Mouse (Mus musculus): ENCODE measurements around the gene Zdhhc1. TPM values are rescaled to one million over a fixed set of nuclear protein-coding genes. Genes with fewer than 3 reads are reported as not detected.

The Zdhhc1 gene
- total and polyA plus RNA-seq, 2 experiments from 2014 or later: 19.1 to 56.2 TPM

GRCm38 (mm10) chr8:105473816-105474606 lies 22.7 kb downstream of the Zdhhc1 start:
- DNase-seq (ENCODE audit: low spot score): peak; percentile 86
- no peak for ATAC-seq (ENCODE audit: insufficient read depth, low read depth)
- TF ChIP-seq EP300 (IDR thresholded peaks at IDR 0.05; ENCODE audit: low read depth) (no peak), CTCF (IDR thresholded peaks at IDR 0.05; ENCODE audit: low read depth) (no peak)
- H3K9me3 ChIP-seq (replicated peaks; ENCODE audit: control insufficient read depth, low read length): no peaks in the 10 kb centered on the region
- peaks cover 13% of the 10 kb centered on the region for H3K36me3 ChIP-seq (replicated peaks; ENCODE audit: control insufficient read depth, insufficient read depth, low read length)
- no peak overlapping the region for H3K4me3 ChIP-seq (ENCODE audit: low read depth, low read length)
- WGBS: 39% methylated on average over 17 of the region's 17 CpGs
- H3K27me3 ChIP-seq (ENCODE audit: control insufficient read depth, insufficient read depth, low read length): no peaks in the 10 kb centered on the region
- H3K4me1 ChIP-seq (ENCODE audit: control insufficient read depth, insufficient read depth): peaks cover 29% of the 10 kb centered on the region
- peak overlapping the region; percentile 65 for H3K27ac ChIP-seq (ENCODE audit: low read depth)
- peak overlapping the region; percentile 24; the same call in 1 of the 2 replicates for H3K4me2 ChIP-seq (ENCODE audit: low read depth, low read length)
- H3K9ac ChIP-seq (replicated peaks; ENCODE audit: low read depth, low read length): no peak overlapping the region

- no peak for TF ChIP-seq EP300 (IDR thresholded peaks at IDR 0.05; ENCODE audit: low read depth)
- peaks cover 12% of the 10 kb centered on the region for H3K36me3 ChIP-seq (replicated peaks; ENCODE audit: control insufficient read depth, insufficient read depth, low read length)
- H3K27me3 ChIP-seq (ENCODE audit: control insufficient read depth, insufficient read depth, low read length): no peaks in the 10 kb centered on the region
- no peaks in the 10 kb centered on the region for H3K9me3 ChIP-seq (replicated peaks; ENCODE audit: control insufficient read depth, low read length)
- DNase-seq (ENCODE audit: low spot score) (no peak), ATAC-seq (ENCODE audit: insufficient read depth, low read depth) (no peak)
- H3K4me2 ChIP-seq (ENCODE audit: low read depth, low read length): no peak overlapping the region
- peaks cover 32% of the 10 kb centered on the region for H3K4me1 ChIP-seq (ENCODE audit: control insufficient read depth, insufficient read depth)
- 82% methylated on average over 9 of the region's 9 CpGs for WGBS
- H3K27ac ChIP-seq (ENCODE audit: low read depth): no peak overlapping the region
- no peak overlapping the region for H3K4me3 ChIP-seq (ENCODE audit: low read depth, low read length)
- no peak overlapping the region for H3K9ac ChIP-seq (replicated peaks; ENCODE audit: low read depth, low read length)
Measured at GRCm38 (mm10) chr8:105472983-105473382, 23.7 kb downstream of the Zdhhc1 start.

GRCm38 (mm10) chr8:105472414-105472932 lies 24.2 kb downstream of the Zdhhc1 start:
- ATAC-seq (ENCODE audit: insufficient read depth, low read depth): no peak
- no peaks in the 10 kb centered on the region for H3K27me3 ChIP-seq (ENCODE audit: control insufficient read depth, insufficient read depth, low read length)
- no peak overlapping the region for H3K9ac ChIP-seq (replicated peaks; ENCODE audit: low read depth, low read length)
- peaks cover 12% of the 10 kb centered on the region for H3K36me3 ChIP-seq (replicated peaks; ENCODE audit: control insufficient read depth, insufficient read depth, low read length)
- H3K4me3 ChIP-seq (ENCODE audit: low read depth, low read length): no peak overlapping the region
- no peak for DNase-seq (ENCODE audit: low spot score)
- H3K4me1 ChIP-seq (ENCODE audit: control insufficient read depth, insufficient read depth): peaks cover 28% of the 10 kb centered on the region
- WGBS: 66% methylated on average over 23 of the region's 23 CpGs
- no peak overlapping the region for H3K4me2 ChIP-seq (ENCODE audit: low read depth, low read length)
- TF ChIP-seq EP300 (IDR thresholded peaks at IDR 0.05; ENCODE audit: low read depth) (no peak), CTCF (IDR thresholded peaks at IDR 0.05; ENCODE audit: low read depth) (no peak)
- no peaks in the 10 kb centered on the region for H3K9me3 ChIP-seq (replicated peaks; ENCODE audit: control insufficient read depth, low read length)
- H3K27ac ChIP-seq (ENCODE audit: low read depth): no peak overlapping the region

- Histone ChIP-seq H3K4me1 (ENCODE audit: control insufficient read depth, insufficient read depth) (peaks cover 30% of the 10 kb centered on the region), H3K27ac (ENCODE audit: low read depth) (peak within 1 kb of the TSS; percentile 54), H3K27me3 (ENCODE audit: control insufficient read depth, insufficient read depth, low read length) (no peaks in the 10 kb centered on the region), H3K4me3 (ENCODE audit: low read depth, low read length) (peak within 1 kb of the TSS; percentile 37), H3K9me3 (replicated peaks; ENCODE audit: control insufficient read depth, low read length) (no peaks in the 10 kb centered on the region), H3K36me3 (replicated peaks; ENCODE audit: control insufficient read depth, insufficient read depth, low read length) (peaks cover 13% of the 10 kb centered on the region), H3K4me2 (ENCODE audit: low read depth, low read length) (peak within 1 kb of the TSS; percentile 64), H3K9ac (replicated peaks; ENCODE audit: low read depth, low read length) (no peak within 1 kb of the TSS)
- 11% methylated on average over 25 of the region's 25 CpGs for WGBS
- ATAC-seq (ENCODE audit: insufficient read depth, low read depth) (peak; percentile 97), DNase-seq (ENCODE audit: low spot score) (peak; percentile 95)
- TF ChIP-seq CTCF (IDR thresholded peaks at IDR 0.05; ENCODE audit: low read depth): peak; percentile 29; the same call in 1 of the 2 replicates
- TF ChIP-seq EP300 (IDR thresholded peaks at IDR 0.05; ENCODE audit: low read depth): 0 out of 2 replicates have a peak, but pooled peaks have one; percentile 64
Measured at GRCm38 (mm10) chr8:105471314-105472015, 25.2 kb downstream of the Zdhhc1 start, which contains the start of gene Tppp3. Gene Tppp3 (minus strand): TSS chr8:105471526.

- Histone ChIP-seq H3K9ac (replicated peaks; ENCODE audit: low read depth, low read length) (no peak overlapping the region), H3K4me2 (ENCODE audit: low read depth, low read length) (peak overlapping the region; percentile 64), H3K4me1 (ENCODE audit: control insufficient read depth, insufficient read depth) (peaks cover 30% of the 10 kb centered on the region), H3K4me3 (ENCODE audit: low read depth, low read length) (peak overlapping the region; percentile 37), H3K9me3 (replicated peaks; ENCODE audit: control insufficient read depth, low read length) (no peaks in the 10 kb centered on the region), H3K36me3 (replicated peaks; ENCODE audit: control insufficient read depth, insufficient read depth, low read length) (peaks cover 12% of the 10 kb centered on the region), H3K27ac (ENCODE audit: low read depth) (no peak overlapping the region), H3K27me3 (ENCODE audit: control insufficient read depth, insufficient read depth, low read length) (no peaks in the 10 kb centered on the region)
- no peak for TF ChIP-seq EP300 (IDR thresholded peaks at IDR 0.05; ENCODE audit: low read depth)
- WGBS: 27% methylated on average over 11 of the region's 11 CpGs
- ATAC-seq (ENCODE audit: insufficient read depth, low read depth) (no peak), DNase-seq (ENCODE audit: low spot score) (no peak)
Measured at GRCm38 (mm10) chr8:105470681-105471313, 25.9 kb downstream of the Zdhhc1 start.
